Mouse (Mus musculus): ENCODE measurements around the gene Zfp493.

GRCm38 (mm10) chr13:67755761-67756160, 23.7 kb upstream of the Zfp493 start:
- TF ChIP-seq CTCF (IDR thresholded peaks at IDR 0.05; ENCODE audit: control insufficient read depth, insufficient read depth, low read length) (no peak), POLR2A (IDR thresholded peaks at IDR 0.05; ENCODE audit: borderline replicate concordance, control insufficient read depth, low read depth, low read length) (no peak)

Data from bone marrow, adult 2 months (tissue).